Mouse (Mus musculus) bone marrow macrophage, adult 2 months (primary cell): ENCODE results near the gene Ing5.

Source experiments
- CTCF ChIP-seq: IDR thresholded peaks from 2 replicates; pipeline ENCODE4 v1.5.1; 2012; ENCODE audit warnings: low read depth, mild to moderate bottlenecking, low read length, moderate library complexity
- POLR2A ChIP-seq: IDR thresholded peaks from 2 replicates; pipeline ENCODE4 v1.6.1; 2012; ENCODE audit warnings: mild to moderate bottlenecking, low read depth, low read length, borderline replicate concordance

DNA sequence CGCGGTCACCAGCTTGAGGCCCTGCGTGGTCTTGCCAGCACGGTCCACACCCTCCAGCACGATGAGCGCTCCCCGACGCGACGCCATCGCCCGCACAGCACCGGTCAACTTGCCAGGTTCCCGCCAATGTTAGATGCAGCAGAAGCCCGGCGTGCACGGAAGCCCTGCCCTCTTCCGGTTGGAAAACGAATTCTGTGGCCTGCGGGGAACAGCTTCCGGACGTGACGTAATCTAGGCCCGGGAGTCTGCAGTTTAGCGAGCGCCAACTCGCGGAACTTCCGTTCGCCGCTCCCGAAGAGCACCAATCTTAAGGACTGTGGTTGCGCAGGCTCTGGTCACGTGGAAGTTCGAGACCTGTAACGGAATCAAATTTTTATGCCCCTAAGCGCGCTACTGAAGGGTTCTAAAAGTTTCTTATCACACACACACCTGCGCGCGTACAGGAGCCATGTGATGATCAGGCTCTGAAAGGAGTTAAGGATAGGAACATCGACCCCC, 2.0 kb upstream of the Ing5 start, which contains the start of gene Dtymk:
- TF ChIP-seq CTCF = no peak
- no peak for TF ChIP-seq POLR2A
